ENCODE assay signal across 23 mouse cellular contexts in genomic region chr6:28514195-28514594, GRCm38 (mm10). TPM values are rescaled to one million over a fixed set of nuclear protein-coding genes. Genes with fewer than 3 reads are reported as not detected.
DNase-seq lines count a peak whose midpoint lies in the region; ATAC-seq lines count a peak whose summit lies in the region.
"Had no signal": no experiment of that assay in that cellular context is flagged by ENCODE, and none has a peak within 500 bp of the region (broad histone marks: within the 10 kb centered on the region; RNA-seq: fewer than 3 reads in every experiment).

No protein-coding gene starts in this region.

- H3K9ac ChIP-seq in midbrain, embryonic 11.5 days (ENCODE audit: low read length): no peak overlapping the region
- H3K9ac ChIP-seq in midbrain, embryonic 13.5 days (replicated peaks): no peak overlapping the region
- H3K9ac ChIP-seq in heart, embryonic 11.5 days (ENCODE audit: low read depth, low read length): no peak overlapping the region

- no peak overlapping the region for H3K27ac ChIP-seq in midbrain, embryonic 11.5 days (ENCODE audit: low read depth, low read length)
- no peak overlapping the region for H3K27ac ChIP-seq in midbrain, embryonic 13.5 days
- H3K27ac ChIP-seq in heart, embryonic 11.5 days (ENCODE audit: low read depth, low read length): no peak overlapping the region

- WGBS in midbrain, embryonic 11.5 days: 89% methylated on average over 3 of the region's 3 CpGs
- WGBS in midbrain, embryonic 13.5 days: 93% methylated on average over 3 of the region's 3 CpGs
- 93% methylated on average over 3 of the region's 3 CpGs for WGBS in heart, embryonic 11.5 days (ENCODE audit: insufficient replicate concordance)

- no peaks in the 10 kb centered on the region for H3K9me3 ChIP-seq in midbrain, embryonic 11.5 days (ENCODE audit: control insufficient read depth, low read length)
- no peaks in the 10 kb centered on the region for H3K9me3 ChIP-seq in midbrain, embryonic 13.5 days
- no peaks in the 10 kb centered on the region for H3K9me3 ChIP-seq in heart, embryonic 11.5 days (replicated peaks; ENCODE audit: control insufficient read depth, low read length)
- H3K9me3 ChIP-seq: G1E had no signal

- no peak overlapping the region for H3K4me2 ChIP-seq in midbrain, embryonic 11.5 days
- no peak overlapping the region for H3K4me2 ChIP-seq in midbrain, embryonic 13.5 days (replicated peaks)
- H3K4me2 ChIP-seq in heart, embryonic 11.5 days: no peak overlapping the region

- H3K4me3 ChIP-seq in midbrain, embryonic 11.5 days (ENCODE audit: low read depth, low read length): no peak overlapping the region
- no peak overlapping the region for H3K4me3 ChIP-seq in midbrain, embryonic 13.5 days (replicated peaks)
- H3K4me3 ChIP-seq in heart, embryonic 11.5 days (ENCODE audit: low read depth, low read length): no peak overlapping the region

- H3K27me3 ChIP-seq in midbrain, embryonic 11.5 days (ENCODE audit: control insufficient read depth, insufficient read depth, low read length): no peaks in the 10 kb centered on the region
- no peaks in the 10 kb centered on the region for H3K27me3 ChIP-seq in midbrain, embryonic 13.5 days
- H3K27me3 ChIP-seq in heart, embryonic 11.5 days (ENCODE audit: control insufficient read depth, insufficient read depth, low read length): no peaks in the 10 kb centered on the region
- H3K27me3 ChIP-seq: CH12.LX, Patski had no signal

- no peaks in the 10 kb centered on the region for H3K36me3 ChIP-seq in midbrain, embryonic 11.5 days (ENCODE audit: control insufficient read depth, insufficient read depth, low read length)
- peaks cover 24% of the 10 kb centered on the region for H3K36me3 ChIP-seq in midbrain, embryonic 13.5 days
- H3K36me3 ChIP-seq in heart, embryonic 11.5 days (ENCODE audit: control insufficient read depth, insufficient read depth, low read length): peaks cover 4% of the 10 kb centered on the region

- ATAC-seq in frontal cortex, adult (ENCODE audit: low TSS enrichment): peak; percentile 89
- ATAC-seq in midbrain, embryonic 11.5 days (ENCODE audit: low FRiP score): no peak
- ATAC-seq in midbrain, embryonic 13.5 days: no peak
- no peak for ATAC-seq in heart, embryonic 11.5 days (replicated peaks; ENCODE audit: insufficient number of reproducible peaks, low FRiP score, low TSS enrichment)
- ATAC-seq: activated CD4-positive, CD25-positive, alpha-beta regulatory T cell, adult 4 months; CD4-positive, CD25-positive, alpha-beta regulatory T cell, adult 4 months; Patski had no signal

- no peak for DNase-seq in frontal cortex, postnatal 10 days (ENCODE audit: low spot score in 2 of 2)
- DNase-seq in midbrain, embryonic 11.5 days (ENCODE audit: low spot score, missing footprints): peak; percentile 31
- DNase-seq in brain, adult 2 months (ENCODE audit: low read depth, low spot score): peak; percentile 63
- peak; percentile 23 for DNase-seq in telencephalon, adult 2 months (ENCODE audit: low read depth, low spot score)
- DNase-seq in cerebellum, adult 11-12 months: no peak
- DNase-seq: adrenal gland, adult 2 months; adrenal gland, adult 8-10 months; adrenal gland, postnatal 10 days; adrenal gland, postnatal 14 days; adrenal gland, postnatal 25 days; adrenal gland, postnatal 36 days; B cell, adult 2 months; cerebellum, adult 11 months; cerebellum, adult 18-20 months; cerebellum, adult 2 months had no signal

- H3K4me1 ChIP-seq in midbrain, embryonic 11.5 days (ENCODE audit: control insufficient read depth, insufficient read depth, low read length): peaks cover 16% of the 10 kb centered on the region; the same call in 1 of the 2 replicates
- H3K4me1 ChIP-seq in midbrain, embryonic 13.5 days (replicated peaks): peaks cover 21% of the 10 kb centered on the region
- H3K4me1 ChIP-seq in heart, embryonic 11.5 days (ENCODE audit: control insufficient read depth, insufficient read depth, low read length): no peaks in the 10 kb centered on the region

RNA-seq across cellular contexts. Expression of gene Snd1, which starts 39.3 kb away (rescaled TPM):
- 80.0 and 88.9 TPM in 2 replicates for polyA plus RNA-seq in midbrain, embryonic 11.5 days (2014; fragmentation: Nextera tagmentation; extraction: Ambion mirVana)
- 82.4 and 86.5 TPM in 2 replicates for polyA plus RNA-seq in midbrain, embryonic 13.5 days (2015; fragmentation: Nextera tagmentation; extraction: Ambion mirVana)
- 87.9 and 91.1 TPM in 2 replicates for polyA plus RNA-seq in heart, embryonic 11.5 days (2014; fragmentation: Nextera tagmentation; extraction: Ambion mirVana)

Comparison
In these comparisons a context has a peak if more than half of its experiments do, and no peak if none do; other contexts are left out.
1. DNase-seq: peak in midbrain, embryonic 11.5 days (single experiment), brain, adult 2 months (single experiment) and telencephalon, adult 2 months (single experiment); none in frontal cortex, postnatal 10 days (0 of 2) and cerebellum, adult 11-12 months (single experiment).